Mouse (Mus musculus) spleen, adult 18-20 months (tissue): Measurements from ENCODE around the gene Adamts7.
A peak's percentile ranks its signal among the peaks of the same experiment; 100 is the strongest.

ENCODE experiments used
- DNase-seq, 2 experiments: peaks; one replicate each; pipeline ENCODE4 v3.0.0; 2022; ENCODE audit warnings: mixed read lengths in 2 of 2

Adamts7 gene

DNA sequence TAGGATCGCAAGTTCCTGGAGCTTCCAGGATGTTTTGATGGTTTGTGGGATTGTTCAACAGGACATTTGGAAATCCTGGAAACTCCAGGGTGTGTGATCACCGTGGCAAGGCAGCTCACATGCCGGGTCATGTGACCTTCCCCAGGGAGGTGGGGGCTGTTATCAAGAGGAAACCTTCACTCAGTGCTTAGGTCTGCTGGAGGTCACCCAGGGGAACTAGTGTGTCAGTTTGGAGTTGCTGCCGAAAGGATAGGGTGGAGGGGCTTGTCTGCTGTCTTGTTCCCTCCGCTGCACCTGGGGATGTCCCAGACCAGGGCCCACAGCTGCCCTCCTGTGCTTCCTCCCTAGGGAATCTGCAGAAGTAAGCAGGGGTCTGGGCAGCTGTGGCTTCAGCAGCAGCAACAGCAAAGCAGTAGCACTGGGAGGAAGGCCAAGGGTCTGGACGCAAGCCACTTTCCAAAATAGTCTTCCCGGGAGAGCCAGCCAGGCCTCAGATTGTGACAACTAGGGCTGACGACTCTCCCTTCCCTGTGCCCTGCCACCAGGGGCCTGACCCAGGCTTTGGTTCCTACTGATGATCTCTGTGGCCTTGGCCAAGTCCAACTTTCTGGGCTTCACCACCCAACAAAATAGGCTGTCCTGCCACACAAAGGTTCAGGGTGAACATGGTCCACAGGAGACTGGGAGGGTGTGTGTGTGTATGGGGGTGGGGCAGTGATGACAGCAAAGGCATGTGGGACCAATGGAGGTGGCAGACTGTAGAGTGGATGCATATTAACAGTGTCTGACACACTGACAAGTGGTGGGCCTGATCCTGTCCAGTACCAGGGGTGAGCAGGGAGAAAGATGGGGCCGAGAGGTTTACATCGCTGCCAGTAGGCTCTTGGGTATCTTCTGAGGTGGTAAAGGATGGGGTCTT, 35.9 kb downstream of the Adamts7 start:
- DNase-seq: peak in 1 of 2 experiments; percentile 13

DNA sequence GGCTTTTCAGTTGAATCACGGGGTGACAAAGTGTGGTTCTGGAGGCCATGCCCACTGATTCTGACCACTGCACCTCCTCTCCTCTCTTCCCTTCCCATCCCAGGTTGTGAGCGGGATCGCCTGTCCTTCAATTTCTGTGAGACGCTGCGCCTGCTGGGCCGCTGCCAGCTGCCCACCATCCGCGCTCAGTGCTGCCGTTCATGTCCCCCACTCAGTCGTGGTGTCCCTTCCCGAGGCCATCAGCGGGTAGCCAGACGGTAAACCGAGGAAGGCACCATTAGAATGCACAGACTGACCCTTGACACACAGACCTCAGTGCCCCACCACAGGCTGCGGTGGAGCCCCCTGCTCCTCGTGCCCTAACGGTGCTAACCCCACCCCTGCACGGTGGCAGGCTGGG, 36.7 kb downstream of the Adamts7 start:
- no peak for DNase-seq

DNA sequence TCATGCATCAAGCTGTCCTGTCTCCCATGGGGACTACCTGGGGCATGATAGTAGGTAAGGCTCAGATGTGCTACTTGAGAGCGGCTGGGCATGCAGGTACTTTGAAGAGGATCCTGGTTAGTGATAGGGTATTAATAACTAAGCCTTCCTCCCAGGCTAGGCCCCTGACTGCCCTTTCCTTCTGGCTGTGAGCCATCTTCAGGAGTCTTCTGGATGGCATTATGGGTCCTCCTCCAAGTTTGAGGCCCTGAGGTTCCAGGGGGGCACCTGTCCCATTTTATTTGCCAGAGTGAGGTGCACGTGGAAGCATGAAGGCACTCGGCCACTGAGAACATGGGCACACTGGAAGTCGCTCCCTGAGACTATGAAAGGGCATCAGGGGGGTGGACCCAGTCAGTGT, 37.6 kb downstream of the Adamts7 start:
- DNase-seq: no peak

DNA sequence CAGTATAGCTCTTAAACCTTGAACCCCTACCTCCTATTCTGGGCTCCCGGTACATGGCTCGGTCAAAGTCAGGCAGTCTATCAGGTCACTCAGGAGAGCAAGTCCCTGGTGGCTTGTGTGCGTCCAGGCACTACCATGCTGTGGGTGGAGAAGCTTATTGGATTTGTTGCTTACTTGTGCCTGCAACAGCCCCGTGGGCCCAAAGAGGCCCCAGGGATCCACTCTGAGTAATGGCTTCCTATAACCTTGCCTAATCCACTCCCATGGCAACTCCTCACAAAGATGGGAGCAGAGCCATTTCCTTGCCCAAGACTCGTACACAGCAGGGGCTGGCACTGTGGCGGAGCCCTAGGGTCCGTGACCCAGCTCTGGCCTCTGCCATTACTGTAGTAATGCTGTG, 38.2 kb downstream of the Adamts7 start:
- no peak for DNase-seq

DNA sequence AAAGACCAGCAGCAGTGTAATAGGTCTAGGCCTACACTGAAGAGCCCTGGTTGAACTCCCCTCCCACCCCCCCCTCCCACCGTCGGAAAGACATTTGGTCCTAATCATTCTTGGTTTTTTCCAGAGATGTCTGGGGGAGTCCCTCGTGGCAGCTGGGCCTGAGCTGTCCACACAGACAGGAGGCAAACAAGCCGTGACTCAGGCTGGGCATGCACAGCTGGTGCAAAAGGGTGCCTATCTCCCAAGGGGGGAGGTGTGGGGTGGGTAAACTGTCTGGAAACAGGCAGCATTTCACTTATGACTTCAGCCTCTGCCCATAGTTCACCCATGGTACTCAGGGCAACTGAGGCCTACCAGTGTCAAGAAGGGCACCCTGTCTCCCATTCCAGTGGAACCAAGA, 38.7 kb downstream of the Adamts7 start:
- no peak for DNase-seq

DNA sequence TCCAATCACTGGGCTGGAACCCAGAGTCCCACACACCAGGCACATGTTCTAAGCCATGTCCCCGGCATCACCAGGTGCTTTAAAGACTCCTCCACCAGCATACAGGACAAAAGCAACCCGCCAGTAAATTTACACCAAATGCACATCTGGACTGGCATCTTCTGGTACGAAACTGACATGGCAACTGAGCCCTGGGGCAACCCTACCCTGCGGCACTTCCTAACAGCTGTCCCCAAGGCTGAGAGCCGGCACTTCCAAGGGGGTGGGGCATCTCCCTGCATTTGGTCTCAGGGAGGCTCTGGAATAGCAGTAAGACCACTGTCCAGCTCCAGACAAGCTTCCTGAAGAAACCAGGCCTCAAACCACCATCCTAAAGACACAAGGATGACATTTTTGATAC, 40.4 kb downstream of the Adamts7 start:
- no peak for DNase-seq

DNA sequence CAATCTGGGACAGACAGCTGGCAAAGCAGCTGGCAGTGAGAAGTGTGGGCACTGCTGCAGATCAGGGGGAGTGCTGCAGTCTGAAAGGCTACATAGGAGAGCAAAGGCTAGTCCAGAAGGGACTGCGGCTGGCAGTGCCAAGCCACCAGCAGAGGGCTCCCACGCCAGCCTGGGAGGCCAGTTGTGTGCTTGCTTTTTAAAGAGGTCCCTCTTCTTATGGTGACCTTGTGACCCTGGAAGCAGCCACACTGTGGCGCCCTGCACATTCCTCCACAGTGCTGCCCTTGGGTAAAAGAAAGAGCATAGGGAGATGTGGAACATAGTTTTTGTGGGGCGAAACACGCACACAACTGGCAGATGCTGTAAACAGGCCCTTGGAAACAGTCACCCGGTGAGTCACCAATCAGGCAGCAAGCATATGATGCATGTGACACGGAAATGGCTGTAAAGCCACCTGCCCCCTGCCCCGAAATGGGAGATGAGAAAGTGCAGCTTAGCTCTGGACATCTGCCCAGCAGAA, 41.6 kb downstream of the Adamts7 start:
- DNase-seq: no peak

DNA sequence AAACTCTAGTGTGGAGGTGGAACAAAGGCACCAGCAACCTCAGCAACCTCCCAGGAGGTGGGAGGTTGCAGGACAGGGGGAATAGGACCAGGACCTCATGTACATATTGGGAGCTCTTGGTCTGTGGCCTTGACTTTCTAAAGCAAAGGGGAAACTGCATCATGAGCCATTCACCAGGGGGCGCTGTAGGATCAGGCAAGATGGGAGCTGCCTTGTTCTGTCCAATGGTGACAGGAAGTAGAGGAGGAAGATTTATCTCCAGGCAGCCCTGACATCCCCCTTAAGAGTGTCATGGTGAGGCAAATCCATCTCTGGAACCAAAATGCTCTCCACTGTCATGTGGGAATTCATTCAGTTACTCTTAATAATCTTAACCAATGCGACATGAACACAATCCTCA, 43.6 kb downstream of the Adamts7 start:
- DNase-seq: peak; percentile 50 to 79

DNA sequence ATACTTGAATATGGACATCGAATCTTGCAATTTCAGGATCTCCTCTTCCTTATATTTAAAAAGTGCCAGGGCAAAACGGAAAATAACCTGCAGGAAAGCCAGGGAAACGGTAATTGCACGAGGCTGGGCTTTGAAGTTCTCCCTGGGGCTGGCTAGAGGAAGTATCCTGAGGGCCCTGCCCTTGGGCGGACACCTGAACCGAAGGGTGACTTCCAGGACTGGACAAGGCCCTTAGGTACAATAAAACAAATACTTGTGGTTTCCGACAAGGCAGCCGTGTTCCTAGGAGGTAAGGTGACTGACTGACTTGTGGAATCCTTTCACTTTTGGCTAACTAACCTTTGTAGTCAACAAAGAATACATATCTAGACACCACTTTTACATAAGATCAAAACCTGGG, 44.9 kb downstream of the Adamts7 start:
- DNase-seq: no peak

DNA sequence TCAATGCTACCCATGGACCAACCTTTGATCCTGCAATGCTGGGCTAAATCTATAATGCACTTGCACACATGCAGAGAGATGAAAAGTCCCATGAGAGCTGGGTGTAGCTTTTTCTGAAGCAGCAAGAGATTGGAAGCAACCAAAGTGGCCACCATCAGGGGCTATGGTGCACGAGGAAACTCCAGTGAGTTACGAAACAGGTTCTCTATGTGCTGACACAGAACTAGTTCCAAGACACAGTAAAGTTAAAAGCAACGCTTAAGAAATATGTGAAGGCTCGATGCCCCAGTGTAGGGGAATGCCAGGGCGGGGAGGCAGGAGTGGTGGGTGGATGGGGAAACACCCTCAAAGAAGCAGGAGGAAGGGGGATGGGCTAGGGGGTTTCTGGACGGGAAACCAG, 45.8 kb downstream of the Adamts7 start:
- no peak for DNase-seq

DNA sequence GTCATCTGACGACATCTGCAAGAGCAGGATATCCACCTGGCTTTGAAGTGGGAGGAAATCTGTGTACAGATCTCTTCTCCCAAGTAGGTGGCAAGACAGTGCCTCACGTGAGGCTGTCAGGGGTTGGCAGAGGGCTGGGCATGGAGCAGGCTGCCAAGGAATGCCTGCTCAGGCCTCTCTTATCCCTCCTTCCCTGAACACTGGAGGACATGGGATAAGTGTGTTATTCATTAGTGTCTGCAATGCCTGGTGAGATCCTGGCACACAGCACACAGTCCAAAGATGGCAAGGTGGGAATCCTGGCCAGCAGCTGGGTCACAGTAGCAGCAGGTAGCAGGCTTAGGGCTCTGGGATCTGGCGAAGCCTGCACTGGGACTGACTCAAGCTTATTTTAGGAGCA, 50.3 kb downstream of the Adamts7 start:
- DNase-seq: no peak

DNA sequence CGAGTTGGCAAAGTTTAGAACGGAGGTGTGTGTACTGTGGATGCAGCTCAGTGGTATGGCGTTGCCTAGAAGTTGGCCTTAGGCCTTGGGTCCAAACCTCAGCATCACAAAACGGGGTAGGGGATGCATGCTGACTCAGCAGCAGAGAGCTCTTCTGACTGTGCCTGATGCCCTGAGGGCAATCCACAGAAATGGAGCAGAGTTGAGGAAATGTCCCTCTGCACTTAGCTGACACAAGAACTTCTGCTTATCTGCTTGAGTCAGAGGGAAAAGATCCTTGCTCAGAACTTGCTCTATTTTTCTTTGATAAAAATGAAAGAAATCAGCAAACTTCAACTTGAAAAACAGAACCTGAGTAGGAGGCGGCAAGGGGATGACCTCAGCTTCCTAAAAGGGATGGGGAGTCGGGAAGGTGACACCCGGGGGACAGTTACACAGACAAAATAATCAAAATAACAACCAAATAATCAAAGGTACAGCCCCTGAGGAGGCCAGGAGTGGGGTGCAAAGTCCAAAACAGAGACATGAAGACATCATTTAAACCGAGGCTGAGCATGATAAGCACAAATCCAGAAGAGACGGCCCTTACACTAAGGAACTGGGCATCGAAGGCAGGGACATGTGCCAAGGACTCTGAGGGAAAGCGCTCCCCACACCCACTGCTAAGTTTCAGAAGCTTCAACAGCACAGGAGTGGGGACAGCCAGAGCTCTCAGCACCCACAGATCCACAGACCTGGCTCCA, 53.6 kb downstream of the Adamts7 start:
- no peak for DNase-seq

DNA sequence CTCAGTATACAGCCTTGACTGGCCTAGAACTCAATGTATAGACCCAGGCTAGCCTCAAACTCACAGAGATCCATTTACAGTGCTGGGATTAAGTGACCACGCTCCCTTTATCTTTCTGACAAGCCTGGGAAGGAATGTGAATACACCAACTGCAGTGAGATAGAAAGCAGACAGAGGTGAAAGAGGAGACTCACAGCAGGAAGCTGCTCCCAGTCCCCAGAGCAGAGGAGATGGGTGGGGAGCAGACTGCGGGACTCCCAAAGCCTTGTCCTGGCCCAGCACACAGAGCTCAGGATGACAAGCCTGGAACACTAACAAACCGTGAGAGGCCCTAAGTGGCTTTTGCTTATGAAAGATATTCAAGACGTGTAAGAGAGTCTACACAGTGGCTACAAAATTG, 54.6 kb downstream of the Adamts7 start:
- no peak for DNase-seq

DNA sequence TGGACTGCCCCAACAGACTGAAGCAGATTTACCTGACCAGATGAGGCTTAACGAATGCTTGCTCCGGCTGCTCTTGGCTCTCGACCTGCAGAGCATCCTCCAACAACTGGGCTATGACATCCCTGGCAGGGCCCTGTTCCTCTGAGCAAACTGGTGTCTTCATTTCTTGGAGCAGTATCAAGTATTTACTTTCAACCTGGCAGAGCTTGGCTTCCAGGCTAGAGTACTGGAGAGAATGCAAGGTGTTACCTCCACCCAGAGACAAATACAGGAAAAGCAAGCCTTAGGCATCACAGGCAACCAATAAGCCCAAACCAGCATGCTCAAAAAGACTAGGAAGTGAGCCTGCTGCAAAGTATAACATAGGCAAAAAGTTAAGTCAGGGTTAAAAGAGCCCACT, 59.4 kb downstream of the Adamts7 start:
- no peak for DNase-seq

DNA sequence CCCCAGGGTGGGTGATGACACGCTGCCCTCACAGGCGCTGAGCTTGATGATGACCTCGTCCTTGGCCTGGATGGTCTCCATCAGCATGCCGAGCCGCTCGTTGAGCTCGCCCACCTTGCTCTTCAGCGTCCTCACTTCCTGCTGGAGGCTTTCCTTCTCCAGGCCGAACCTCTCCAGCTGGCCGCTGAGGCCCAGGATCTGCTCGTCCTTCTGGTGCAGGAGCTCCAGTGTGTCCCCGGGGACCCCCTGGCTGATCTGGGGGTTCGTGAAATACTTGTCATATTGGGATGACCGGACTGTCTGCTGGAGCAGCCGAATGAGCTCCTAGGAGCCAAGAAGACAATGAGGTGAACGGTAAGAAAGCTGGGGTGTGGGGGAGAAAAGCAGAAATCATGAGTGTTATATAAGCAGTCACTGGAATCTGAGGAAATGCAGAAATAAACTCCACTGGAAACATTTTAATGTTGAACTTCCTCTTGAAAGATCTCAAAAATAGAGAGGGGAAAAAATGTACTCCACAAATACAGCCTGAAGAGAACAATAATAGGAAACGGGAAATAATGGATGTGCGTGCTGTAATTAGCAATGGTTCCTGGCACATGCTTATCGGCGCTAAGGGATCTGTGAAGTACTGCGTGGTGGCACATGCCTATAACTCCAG, 63.3 kb downstream of the Adamts7 start:
- no peak for DNase-seq

DNA sequence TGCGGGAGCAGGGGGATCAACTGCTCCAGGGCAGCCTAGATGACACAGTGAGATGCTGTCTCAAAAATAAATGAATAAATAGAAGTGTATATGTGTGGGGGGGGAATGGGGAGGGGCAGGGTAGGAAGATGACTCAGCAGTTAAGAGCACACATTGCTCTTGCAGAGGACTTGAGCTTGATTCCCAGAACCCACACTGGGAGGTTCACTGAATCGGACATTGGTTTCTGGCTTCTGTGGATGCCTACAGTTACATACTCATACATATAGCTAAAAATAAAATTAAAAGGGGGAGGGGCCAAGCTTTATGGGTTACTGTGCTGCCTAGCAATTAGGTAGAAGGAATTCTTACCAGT, 63.9 kb downstream of the Adamts7 start:
- DNase-seq: no peak

DNA sequence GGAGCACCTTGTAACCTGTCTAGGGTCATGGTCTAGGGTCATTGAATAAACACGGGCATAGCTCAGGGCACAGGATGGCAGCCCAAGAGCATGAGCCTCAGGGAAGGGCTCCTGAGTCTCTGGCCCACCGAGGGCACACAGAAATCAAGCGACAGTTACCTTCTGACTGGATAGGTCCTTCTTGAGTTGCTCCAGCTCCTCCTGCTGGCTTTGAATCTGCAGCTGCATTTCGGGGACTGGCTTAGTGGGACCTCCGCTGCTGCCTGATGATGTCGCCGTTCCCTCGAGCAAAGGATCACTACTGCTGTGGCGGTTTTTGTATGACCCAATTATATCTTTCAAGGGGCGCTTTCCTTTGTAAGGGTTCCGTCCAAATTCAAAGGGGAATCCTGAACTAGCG, 64.3 kb downstream of the Adamts7 start:
- no peak for DNase-seq

DNA sequence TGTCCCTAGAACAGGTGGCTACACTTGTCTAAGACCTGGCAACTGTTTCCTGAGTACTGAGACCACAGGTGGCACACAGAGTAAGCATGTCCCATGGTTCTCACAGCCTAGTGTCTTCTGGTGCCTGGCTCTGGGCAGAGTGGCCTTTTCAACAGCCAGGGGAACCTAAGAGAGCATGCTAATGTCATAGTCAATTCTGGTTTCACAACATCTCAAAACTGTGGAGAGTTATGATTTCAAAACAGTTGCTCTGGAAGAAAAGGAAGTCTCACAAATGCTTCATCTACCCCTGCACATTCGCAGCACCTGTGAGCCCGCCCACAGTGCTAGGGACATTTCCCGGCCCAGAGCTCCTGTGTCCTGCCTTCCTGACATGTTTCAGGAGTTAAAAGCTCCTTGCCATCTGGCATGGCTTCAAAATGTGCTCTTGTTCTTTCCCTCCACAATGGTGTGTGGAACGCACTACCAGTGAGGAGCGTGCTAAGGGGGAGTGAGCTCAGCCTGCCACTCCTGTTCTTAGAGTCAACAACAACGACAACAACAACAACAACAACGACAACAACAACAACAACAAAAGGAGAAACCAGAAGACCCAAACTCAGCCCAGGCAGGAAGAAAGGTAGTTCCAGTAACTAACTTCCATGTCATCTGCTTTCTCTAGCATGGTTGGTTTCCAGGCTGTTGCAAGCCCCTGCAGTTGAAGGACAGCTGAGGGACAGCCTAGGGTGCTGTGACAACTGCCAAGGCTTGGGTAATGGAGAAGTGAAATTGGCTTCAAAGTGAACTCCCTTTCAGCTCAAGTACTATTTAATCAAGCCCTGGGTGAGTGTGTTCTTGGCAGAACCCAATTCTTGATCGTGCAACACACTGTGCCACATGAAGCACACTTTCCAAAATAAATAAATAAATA, 70.2 kb downstream of the Adamts7 start:
- no peak for DNase-seq

DNA sequence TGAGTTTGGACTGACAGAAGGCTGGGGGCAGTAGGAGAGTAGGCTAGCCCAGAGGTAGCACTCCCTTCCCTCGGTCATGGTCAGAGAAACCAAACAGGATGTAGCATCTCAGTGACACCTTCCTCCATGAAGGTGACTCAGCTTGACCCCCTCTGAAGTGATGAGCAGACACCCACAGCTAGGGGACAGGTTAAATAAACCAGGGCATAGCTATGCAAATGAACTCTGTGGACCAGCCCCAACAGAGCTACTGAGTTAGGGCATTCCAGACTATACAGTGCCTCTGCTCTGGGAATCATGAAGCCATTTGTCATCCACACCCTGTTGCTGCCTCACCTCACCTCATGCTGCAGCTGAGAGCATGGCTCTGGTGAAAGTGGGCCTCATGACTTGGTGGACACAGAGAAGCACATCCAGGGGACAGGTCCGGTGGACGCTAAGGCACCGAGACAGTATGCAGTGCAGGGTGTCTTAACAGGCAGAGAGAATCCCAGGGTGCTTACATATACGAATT, 71.1 kb downstream of the Adamts7 start:
- no peak for DNase-seq

DNA sequence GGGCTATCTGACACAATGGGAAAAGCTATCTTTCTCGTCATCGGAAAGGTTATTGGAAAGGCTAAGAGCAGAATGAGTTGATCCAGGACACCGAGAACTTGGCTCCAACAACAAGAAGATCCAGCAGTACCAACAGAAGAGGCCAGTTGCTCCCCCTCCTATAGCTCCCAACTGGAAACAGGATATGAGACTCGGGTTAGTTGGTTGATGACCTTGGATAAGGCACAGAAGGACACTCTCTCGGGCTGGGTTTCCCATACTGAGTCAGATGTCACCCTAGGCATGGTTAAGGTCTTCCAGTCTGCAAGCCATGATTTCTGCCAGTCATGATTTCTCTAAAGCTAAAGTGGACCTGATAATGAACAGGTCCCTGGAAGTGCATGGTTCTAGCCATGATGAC, 71.9 kb downstream of the Adamts7 start:
- DNase-seq: no peak

DNA sequence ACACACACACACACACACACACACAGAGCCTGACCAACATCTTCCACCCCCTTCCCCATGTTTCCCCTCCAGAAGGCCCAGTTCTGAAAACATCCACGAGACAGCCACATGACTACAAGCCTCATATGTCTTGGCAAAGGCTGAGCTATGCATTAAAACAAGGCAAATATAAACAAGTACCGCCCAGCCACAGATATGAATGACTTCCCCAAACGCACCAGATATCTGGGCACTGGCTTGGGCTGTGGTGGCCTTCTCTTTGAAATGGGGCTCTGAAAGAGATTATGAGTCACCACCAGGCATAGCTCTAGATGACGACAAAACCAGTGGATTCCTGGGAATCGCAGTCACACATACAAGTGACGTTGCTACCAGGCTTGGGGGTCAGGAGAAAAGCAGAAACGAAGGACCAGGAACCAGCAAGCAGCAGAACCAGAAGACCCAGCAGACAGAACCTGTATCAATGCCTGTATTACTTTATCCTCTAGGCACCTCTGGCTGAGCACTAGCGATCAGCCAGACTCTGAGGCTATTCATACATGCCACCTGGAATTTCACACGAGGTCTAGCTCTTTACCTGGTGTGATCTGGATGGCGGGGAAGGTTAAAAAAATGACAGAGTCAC, 72.5 kb downstream of the Adamts7 start:
- no peak for DNase-seq

DNA sequence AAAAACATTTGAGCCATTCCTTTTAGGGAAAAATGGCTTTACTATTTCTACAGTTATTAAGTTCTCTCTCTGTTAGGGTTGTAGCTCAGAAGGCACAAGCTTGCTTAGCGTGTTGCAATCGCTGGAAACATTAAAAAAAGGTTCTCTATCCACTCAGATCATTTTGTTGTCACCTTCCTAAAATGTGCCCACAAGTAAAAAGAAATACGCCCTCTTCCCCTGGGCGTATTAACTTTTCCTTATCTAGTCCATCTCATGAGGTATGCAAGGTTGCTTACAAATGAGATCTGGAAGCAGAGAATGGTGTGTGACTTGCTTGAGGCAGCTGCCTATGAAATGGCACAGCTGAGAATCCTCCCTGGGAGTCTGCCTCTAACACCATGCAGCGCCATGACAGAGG, 73.9 kb downstream of the Adamts7 start:
- DNase-seq: no peak
